Mouse (Mus musculus): ENCODE results near the gene Kif5c.

The Kif5c gene

DNA sequence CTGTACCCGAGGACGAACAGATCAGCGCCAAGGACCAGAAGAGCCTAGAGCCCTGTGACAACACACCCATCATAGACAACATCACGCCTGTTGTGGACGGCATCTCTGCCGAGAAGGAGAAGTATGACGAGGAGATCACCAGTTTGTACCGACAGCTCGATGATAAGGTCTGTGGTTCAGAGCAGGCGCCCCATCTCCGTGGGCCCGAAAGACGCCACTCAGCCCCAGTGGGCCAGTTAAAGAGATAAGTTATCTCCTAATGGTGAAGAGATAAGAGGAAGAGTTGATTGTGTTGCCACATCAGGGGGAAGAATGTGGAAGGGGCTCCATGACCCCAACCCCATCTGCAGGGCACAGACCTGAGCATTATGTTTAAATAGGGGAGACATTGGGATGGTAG is 103.9 kb downstream of the Kif5c start:
- DNase-seq, result no peak

- DNase-seq, result no peak
Observed at GRCm38 (mm10) chr2:49726672-49727071, 107.6 kb downstream of the Kif5c start.

- peak; percentile 75 to 77 for DNase-seq
Observed at GRCm38 (mm10) chr2:49727199-49727598, 108.1 kb downstream of the Kif5c start.

DNA sequence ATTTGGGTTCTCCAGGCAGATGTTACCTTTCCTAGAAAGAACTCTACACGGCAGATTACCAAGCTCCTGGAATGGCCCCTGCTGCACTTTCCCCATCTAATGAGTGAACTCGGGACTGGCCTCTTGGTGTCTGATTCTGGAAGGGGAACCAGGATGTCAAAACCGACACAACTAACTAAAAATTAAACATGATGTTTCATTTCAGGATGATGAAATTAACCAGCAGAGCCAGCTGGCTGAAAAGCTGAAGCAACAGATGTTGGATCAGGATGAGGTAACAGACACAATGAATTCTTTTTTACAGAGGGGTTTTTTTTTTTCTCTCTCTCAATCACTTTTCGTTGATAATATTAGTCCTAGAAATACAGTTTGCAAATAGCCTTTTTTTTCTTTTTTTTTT is 108.6 kb downstream of the Kif5c start:
- DNase-seq, result no peak

DNA sequence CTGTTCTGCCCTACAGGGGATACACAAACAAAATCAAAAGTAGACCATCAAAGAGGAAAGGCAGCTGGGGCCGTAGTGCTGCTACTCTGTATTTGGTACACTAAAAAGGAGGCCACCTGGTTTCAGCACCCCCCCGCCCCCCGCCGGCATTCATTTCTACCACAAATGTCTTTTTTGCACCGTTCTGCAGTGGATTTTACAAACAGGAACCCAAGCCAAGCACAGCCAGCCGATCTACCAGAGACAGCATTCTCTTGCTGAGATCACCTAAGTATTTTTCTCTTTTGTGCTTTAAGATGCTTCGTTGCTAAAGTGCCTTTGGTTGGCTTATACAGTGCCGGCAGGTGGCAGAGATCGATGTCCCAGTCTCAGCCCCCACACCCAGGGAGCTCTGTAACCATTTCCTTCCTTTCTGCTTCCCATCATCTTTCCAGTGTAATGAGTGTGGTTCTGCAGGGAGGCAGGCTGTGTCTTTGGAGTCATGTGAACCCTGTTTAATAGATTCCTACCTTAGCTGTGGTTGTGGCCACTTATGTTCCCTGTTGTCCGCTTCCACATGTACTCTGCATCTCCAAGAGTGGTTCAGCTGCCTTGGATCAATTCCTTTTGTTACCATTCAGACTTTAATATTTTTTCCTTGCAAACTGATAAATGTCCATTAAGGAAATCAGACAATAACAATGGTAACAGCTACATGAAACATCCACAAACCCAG is 110.0 kb downstream of the Kif5c start:
- DNase-seq, result no peak

DNA sequence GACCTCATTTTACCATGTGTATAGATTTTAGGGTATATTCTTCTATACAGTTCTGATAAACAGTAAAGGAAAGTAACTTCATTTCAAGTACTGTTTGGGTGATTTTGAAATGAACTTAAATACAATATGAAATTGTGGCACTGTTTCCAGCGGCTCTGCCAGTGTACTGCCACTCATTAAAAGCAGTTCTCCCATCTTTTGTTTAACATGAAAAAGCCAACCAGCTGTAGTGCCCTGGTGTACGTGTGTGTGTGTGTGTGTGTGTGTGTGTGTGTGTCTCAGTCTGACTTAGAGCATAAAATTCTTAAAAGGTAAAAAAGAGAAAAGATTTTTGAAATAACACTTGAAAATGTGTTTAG is 110.5 kb downstream of the Kif5c start:
- no peak for DNase-seq

GRCm38 (mm10) chr2:49730183-49730582 is 111.1 kb downstream of the Kif5c start:
- no peak for DNase-seq

DNA sequence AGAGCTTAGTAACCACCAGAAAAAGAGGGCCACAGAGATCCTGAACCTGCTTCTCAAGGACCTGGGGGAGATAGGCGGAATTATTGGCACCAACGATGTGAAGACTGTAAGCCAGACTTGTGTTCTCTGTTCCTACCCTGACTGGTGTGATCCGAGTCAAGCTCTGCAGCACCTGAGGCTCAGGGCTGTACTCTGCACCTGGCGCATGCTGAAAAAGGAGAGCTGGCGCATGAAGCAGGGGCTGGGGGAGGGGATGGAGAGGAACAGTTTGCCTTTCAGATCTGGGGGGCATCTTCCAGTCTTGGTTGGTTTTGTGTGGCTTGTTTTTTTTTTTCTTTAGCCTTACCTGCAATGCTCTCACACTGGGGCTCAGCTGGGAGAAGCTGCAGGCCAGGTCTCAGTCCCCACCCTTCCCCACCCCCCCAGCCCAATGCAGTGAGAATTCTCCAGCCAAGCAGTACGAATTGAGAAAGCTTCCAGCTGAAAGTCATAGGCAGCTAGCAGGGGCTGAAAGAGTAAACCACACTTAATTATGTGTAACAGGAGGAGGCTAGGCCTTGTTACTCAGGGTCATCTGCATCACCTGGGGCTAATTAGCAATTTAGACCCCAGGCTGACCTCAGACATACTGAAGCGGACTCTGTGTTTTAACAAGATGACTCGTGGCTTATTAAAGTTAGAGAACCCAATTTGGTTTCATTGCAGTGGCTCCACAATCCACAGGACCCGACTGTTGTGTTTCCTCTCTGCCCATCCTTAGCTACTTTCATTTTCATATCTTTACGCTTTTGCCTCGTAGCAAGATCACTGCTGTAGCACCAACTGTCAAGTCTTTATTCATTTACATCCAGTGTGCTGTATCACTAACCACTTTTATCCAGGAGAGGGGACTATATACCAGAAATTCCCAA is 113.9 kb downstream of the Kif5c start:
- peak in 1 of 2 experiments; percentile 16 for DNase-seq

DNA sequence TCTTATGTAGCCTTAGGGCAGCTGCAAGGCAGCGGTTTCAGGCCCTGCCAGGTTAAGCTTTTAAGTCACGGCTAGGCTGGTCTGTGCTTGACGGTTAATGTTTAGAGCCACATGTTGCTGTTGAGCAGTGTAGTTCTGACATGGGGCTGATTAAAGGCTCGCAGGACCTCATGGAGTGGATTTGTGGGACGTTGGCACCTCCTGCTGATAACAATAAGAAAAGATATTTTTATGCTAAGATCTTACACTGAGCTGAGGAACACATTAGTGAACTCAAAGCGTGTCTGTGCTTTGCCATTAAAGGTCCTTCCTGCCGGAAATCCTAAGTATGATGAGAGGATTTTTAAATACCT is 114.5 kb downstream of the Kif5c start:
- DNase-seq, result peak in 1 of 2 experiments; percentile 34

- DNase-seq, result peak; percentile 74 to 85
Observed at GRCm38 (mm10) chr2:49734013-49734780, 115.1 kb downstream of the Kif5c start.

DNA sequence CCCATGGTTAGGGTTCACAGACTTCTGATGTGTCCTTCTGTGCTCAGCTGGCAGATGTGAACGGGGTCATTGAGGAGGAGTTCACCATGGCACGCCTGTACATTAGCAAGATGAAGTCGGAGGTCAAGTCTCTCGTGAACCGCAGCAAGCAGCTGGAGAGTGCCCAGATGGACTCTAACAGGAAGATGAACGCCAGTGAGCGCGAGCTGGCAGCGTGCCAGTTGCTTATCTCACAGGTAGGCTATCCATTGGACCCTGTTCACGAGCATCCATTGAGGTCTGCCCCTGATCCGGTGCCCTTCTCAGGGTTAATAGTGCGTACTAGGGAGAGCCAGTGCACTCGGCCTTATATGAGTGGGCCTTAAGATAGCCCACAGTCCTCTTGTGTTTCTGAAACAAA is 116.3 kb downstream of the Kif5c start:
- DNase-seq, result peak in 1 of 2 experiments; percentile 23

DNA sequence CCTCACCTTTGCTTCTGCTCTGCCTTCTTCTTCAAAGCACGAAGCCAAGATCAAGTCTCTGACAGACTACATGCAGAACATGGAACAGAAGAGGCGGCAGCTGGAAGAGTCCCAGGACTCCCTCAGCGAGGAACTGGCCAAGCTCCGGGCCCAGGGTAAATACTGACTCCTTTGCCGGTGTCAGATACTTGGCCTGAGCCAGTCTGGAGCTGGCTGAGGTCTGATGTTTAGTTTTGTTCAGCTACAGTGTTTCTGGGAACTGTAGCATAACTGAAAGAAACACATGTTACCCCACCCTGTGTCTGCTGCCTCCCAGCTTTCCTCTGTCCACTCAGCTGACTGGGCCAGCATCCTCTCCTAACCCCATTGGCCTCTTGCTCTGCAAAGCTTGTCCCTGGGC is 119.9 kb downstream of the Kif5c start:
- no peak for DNase-seq

DNA sequence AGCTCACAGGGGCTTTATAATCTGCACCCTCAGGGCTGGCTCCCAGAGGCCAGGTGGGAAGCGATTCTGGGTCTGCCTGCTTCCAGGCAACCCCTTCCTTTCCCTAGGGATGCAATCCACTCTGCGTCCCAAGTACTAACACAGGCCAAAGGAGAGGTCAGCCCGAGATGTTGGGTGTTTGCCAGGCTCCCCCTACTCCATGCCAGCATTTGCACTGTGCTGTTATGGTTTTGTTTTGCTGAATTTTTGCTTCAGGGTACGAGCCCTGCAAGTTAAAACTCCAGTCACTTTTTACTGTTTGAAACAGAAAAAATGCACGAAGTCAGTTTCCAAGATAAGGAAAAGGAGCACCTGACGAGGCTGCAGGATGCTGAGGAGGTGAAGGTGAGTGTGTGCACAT is 121.9 kb downstream of the Kif5c start:
- DNase-seq, result no peak

DNA sequence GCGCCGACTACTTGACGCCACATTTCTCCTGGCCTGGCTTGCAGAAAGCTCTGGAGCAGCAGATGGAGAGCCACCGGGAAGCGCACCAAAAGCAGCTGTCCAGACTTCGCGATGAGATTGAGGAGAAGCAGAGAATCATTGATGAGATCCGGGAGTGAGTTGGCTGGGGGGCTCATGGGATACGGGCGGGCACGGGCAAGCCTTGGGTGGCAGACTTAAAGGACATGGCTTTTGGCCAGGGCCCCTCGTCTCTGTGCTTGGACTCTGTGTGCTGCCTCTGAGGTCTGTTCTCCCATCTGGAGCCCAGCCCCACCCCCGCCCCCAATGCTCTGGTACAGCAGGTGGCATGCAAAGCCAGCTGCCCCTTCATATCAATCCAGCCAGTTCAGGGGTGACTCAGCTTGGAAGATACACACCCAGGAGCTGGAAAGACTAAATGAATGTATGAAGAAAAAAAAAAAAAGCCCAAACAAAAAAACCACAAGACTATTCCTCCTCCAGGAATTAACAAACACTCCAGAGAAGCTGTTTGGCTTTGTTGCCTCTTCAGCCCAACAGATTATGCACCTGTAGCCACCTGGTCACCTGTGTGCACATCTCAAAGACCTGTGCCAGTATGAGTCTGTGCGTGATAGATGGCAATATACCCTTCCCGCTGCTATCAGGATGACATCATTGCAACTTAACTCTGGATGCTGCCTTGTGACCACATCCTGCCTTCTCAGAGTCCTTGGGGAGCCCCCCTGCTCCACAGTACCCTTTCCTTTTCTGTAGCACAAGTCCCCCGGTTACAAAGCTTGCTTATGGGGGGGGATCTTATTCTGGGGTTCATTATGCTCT is 123.0 kb downstream of the Kif5c start:
- no peak for DNase-seq

DNA sequence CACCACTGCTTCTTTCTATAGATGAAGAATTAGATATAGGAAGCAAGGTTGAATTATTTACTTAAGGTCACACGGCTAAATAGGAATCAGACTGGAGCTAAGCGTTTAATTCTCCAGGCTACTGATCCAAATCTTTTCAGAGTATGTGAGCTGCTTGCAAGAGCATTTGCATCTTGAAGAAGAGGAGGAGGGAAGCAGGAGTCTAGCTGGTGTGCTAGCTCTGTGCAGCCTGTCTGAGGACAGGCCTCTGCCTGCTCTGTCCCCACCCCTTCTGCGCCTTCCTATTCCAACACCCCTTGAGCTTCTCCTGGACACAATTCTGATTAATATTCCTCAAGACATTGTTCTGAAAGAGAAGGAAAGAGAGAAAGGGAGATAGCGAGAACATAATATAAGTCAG is 123.8 kb downstream of the Kif5c start:
- no peak for DNase-seq

DNA sequence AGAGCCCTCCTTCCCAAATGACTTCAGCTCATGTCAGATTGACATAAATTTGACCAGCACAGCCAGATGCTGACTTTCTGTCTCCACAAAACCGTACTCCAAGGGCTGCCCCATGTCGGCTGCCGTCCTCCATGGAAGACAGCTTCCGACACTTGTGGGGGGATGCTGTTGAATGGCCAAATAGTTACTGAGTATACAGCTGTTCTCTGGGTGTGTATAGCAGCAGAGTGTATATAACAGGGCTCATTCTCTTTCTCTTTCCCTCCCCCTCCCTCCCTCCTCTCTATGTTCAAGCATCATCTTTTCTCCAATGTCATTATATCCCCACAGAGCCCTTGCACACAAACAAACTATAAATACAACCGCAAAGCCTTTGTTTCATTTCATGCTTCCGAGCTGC is 124.7 kb downstream of the Kif5c start:
- DNase-seq, result no peak

DNA sequence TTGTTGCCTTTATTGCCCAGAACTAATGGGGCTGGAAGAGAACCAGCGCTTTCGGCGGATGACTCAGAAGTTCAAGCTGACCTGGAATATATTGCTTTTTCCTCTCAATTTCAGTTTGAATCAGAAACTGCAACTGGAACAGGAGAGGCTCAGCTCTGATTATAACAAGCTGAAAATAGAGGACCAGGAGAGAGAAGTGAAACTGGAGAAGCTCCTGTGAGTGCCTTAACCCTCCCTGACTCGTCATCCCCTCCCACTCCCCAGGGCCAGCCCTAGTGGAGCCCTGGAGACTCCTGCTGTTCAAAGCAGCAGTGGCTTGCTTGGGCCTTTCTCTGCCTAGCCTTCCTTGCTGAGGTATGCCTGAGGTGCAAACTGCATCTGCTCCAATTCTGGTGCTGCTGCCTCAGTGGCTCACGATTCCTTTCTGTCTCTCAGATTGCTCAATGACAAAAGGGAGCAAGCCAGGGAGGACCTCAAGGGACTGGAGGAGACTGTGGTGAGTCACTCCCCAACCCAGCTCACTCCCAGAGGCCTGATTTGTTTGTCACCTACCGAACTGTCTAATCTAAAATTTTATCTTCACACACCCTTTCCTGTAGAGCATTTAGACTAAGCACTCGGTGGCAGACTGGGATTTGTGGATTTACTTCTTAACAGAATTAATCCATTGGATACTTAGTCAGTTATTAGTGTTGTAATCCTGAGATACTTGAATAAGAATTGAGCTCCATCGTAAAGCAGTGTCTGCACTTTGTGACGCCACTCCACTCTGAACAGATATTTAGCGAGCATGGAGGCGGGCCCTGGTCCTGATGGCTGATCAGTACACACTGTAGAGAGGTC is 125.4 kb downstream of the Kif5c start:
- no peak for DNase-seq

GRCm38 (mm10) chr2:49745094-49745781 is 126.1 kb downstream of the Kif5c start:
- no peak for DNase-seq

GRCm38 (mm10) chr2:49746947-49747346 is 127.8 kb downstream of the Kif5c start:
- no peak for DNase-seq

- DNase-seq, result no peak
Observed at GRCm38 (mm10) chr2:49747670-49748069, 128.6 kb downstream of the Kif5c start.
